In genomic region chr8:23531551-23532142, GRCm38 (mm10) we compare ENCODE assay signal across 9 mouse cellular contexts.
DNase-seq lines count a peak whose midpoint lies in the region; ATAC-seq lines count a peak whose summit lies in the region.
"Had no signal": no experiment of that assay in that cellular context is flagged by ENCODE, and none has a peak within 500 bp of the region (broad histone marks: within the 10 kb centered on the region; RNA-seq: fewer than 3 reads in every experiment).

No protein-coding gene starts in this region.

- H3K9me3 ChIP-seq in liver, embryonic 12.5 days (replicated peaks), result no peaks in the 10 kb centered on the region
- H3K9me3 ChIP-seq in hindbrain, embryonic 11.5 days (ENCODE audit: control insufficient read depth, low read length), result no peaks in the 10 kb centered on the region
- H3K9me3 ChIP-seq in midbrain, embryonic 13.5 days, result no peaks in the 10 kb centered on the region
- H3K9me3 ChIP-seq: limb, embryonic 15.5 days had no signal

- no peak overlapping the region for H3K9ac ChIP-seq in liver, embryonic 12.5 days
- no peak overlapping the region for H3K9ac ChIP-seq in hindbrain, embryonic 11.5 days (ENCODE audit: low read depth, low read length)
- no peak overlapping the region for H3K9ac ChIP-seq in midbrain, embryonic 13.5 days (replicated peaks)
- H3K9ac ChIP-seq: limb, embryonic 15.5 days had no signal

- H3K4me3 ChIP-seq in liver, embryonic 12.5 days, result no peak overlapping the region
- no peak overlapping the region for H3K4me3 ChIP-seq in hindbrain, embryonic 11.5 days (ENCODE audit: low read depth, low read length)
- H3K4me3 ChIP-seq in midbrain, embryonic 13.5 days (replicated peaks), result no peak overlapping the region
- H3K4me3 ChIP-seq: limb, embryonic 15.5 days had no signal

- no peaks in the 10 kb centered on the region for H3K27me3 ChIP-seq in liver, embryonic 12.5 days (replicated peaks)
- no peaks in the 10 kb centered on the region for H3K27me3 ChIP-seq in hindbrain, embryonic 11.5 days (ENCODE audit: control insufficient read depth, insufficient read depth, low read length)
- H3K27me3 ChIP-seq in midbrain, embryonic 13.5 days, result no peaks in the 10 kb centered on the region
- H3K27me3 ChIP-seq: limb, embryonic 15.5 days had no signal

- WGBS in liver, embryonic 12.5 days (ENCODE audit: insufficient replicate concordance), result 54% methylated on average over 10 of the region's 10 CpGs
- WGBS in hindbrain, embryonic 11.5 days, result 57% methylated on average over 10 of the region's 10 CpGs
- WGBS in midbrain, embryonic 13.5 days, result 54% methylated on average over 10 of the region's 10 CpGs

- H3K36me3 ChIP-seq in liver, embryonic 12.5 days, result no peaks in the 10 kb centered on the region
- H3K36me3 ChIP-seq in hindbrain, embryonic 11.5 days (ENCODE audit: control insufficient read depth, insufficient read depth, low read length), result no peaks in the 10 kb centered on the region
- H3K36me3 ChIP-seq in midbrain, embryonic 13.5 days, result no peaks in the 10 kb centered on the region
- H3K36me3 ChIP-seq: limb, embryonic 15.5 days had no signal

- no peak overlapping the region for H3K4me2 ChIP-seq in liver, embryonic 12.5 days
- no peak overlapping the region for H3K4me2 ChIP-seq in hindbrain, embryonic 11.5 days (replicated peaks; ENCODE audit: low read depth, low read length)
- H3K4me2 ChIP-seq in midbrain, embryonic 13.5 days (replicated peaks), result no peak overlapping the region
- H3K4me2 ChIP-seq: limb, embryonic 15.5 days had no signal

- H3K4me1 ChIP-seq in liver, embryonic 12.5 days, result no peaks in the 10 kb centered on the region
- H3K4me1 ChIP-seq in hindbrain, embryonic 11.5 days (replicated peaks; ENCODE audit: control insufficient read depth, insufficient read depth, low read length), result no peaks in the 10 kb centered on the region
- H3K4me1 ChIP-seq in midbrain, embryonic 13.5 days (replicated peaks), result no peaks in the 10 kb centered on the region
- H3K4me1 ChIP-seq: limb, embryonic 15.5 days had no signal

- no peak for ATAC-seq in liver, embryonic 12.5 days
- ATAC-seq in hindbrain, embryonic 11.5 days (ENCODE audit: low FRiP score), result no peak
- ATAC-seq in midbrain, embryonic 13.5 days, result peak; percentile 78; the same call in 1 of the 2 replicates

- no peak overlapping the region for H3K27ac ChIP-seq in liver, embryonic 12.5 days
- H3K27ac ChIP-seq in hindbrain, embryonic 11.5 days (ENCODE audit: low read depth, low read length), result no peak overlapping the region
- H3K27ac ChIP-seq in midbrain, embryonic 13.5 days, result no peak overlapping the region
- H3K27ac ChIP-seq: limb, embryonic 15.5 days had no signal

- DNase-seq in liver, result peak; percentile 19
- peak; percentile 8 to 21 for DNase-seq in cerebellum, postnatal 36 days
- DNase-seq in hindbrain, embryonic 11.5 days (ENCODE audit: low spot score), result peak; percentile 64
- peak; percentile 49 to 53 for DNase-seq in left cerebral cortex, adult 18-20 months (ENCODE audit: low spot score in 2 of 2)
- DNase-seq in thymus, postnatal 25 days, result no peak
- no peak for DNase-seq in urinary bladder, postnatal 36 days (ENCODE audit: low spot score in 2 of 2)

Comparison
In these comparisons a context has a peak if more than half of its experiments do, and no peak if none do; other contexts are left out.
1. DNase-seq: peak in liver (single experiment), cerebellum, postnatal 36 days (2 of 2), hindbrain, embryonic 11.5 days (single experiment) and left cerebral cortex, adult 18-20 months (2 of 2); none in thymus, postnatal 25 days (single experiment) and urinary bladder, postnatal 36 days (0 of 2).